Mouse (Mus musculus) 416B (cell line): ENCODE measurements at regions not wholly inside any gene's neighbourhood (a gene's known extent, or its start where the extent isn't known, plus 50 kb on each side); places are given as distances from the start of the nearest gene placed in this dataset.

Experiments
- DNase-seq: peaks from one replicate; pipeline ENCODE4 v3.0.0; 2011; ENCODE audit warnings: low read depth

DNA sequence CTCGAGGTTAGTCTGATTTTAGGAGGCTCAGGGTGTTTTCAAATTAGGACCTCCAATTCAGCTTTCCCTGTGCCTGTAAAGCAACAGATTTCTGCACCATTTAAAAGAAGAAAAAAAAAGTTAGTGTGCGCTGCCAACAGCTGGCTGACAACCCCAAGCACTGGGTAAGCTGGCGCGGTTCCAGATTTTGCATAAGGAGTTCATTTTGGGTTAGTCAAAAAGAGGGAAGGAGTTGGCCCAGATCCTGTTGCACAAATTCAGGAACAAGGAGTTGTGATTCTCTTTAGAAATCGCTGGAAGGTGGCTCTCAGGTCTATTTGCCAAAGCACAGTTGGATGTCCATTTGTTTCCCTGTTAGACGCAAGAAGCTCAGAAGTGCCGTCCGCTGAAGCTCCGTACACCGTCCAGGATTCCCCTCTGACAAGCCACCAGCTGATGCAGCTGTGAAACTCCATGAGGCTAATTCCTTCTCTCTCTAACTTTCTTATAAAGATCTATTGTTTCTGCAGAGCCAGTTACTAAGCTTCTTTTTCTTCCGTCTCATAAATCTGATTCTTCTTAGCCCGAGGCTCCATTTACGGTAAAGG, 184.6 kb downstream of the Cand1 start:
- DNase-seq: peak; percentile 17

- DNase-seq: no peak
Observed at GRCm38 (mm10) chr10:119054191-119055175, 184.5 kb upstream of the Dyrk2 start.

- DNase-seq: no peak
Observed at GRCm38 (mm10) chr10:119052441-119053041, 182.5 kb upstream of the Dyrk2 start.

GRCm38 (mm10) chr10:119051598-119051997, 181.6 kb upstream of the Dyrk2 start:
- DNase-seq: no peak

- peak; percentile 83 for DNase-seq
Observed at GRCm38 (mm10) chr10:119050017-119050685, 180.1 kb upstream of the Dyrk2 start.

DNA sequence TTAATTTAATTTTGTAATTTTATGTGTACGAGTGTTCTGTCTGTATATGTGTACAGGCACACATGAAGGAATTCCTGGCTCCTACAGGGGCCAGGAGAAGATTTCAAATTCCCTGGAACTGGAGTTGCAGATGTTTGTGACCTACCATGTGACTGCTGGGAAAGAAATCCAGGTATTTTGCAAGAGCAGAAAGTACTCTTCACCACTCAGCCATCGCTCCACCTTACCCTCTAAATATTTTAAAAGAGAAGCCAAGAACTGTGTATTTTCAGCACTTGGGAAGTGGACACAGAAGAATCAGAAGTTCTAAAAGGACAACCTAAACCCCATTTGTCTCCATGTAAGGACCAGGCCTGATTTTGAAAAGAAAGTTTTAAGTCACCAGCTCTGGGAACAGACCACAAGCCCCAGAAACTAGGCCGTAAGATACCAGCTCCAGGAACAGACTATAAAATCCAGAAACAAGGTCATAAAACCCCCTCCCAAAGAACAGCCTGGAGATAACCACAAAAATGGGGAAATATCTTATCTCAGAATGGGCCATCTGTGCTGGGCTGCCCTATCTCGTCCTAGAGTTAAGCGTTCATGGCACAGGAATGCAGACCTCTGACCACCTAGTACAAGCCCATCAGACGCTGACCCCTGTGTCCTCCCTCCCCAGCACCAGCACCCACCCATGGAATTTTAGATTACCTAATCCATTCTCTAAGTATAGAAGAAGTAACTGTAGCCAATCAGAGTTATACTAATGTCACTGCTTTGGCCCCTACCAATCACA, 178.8 kb upstream of the Dyrk2 start:
- DNase-seq: peak; percentile 54

- DNase-seq: no peak
Observed at GRCm38 (mm10) chr10:119045059-119045458, 175.1 kb upstream of the Dyrk2 start.

DNA sequence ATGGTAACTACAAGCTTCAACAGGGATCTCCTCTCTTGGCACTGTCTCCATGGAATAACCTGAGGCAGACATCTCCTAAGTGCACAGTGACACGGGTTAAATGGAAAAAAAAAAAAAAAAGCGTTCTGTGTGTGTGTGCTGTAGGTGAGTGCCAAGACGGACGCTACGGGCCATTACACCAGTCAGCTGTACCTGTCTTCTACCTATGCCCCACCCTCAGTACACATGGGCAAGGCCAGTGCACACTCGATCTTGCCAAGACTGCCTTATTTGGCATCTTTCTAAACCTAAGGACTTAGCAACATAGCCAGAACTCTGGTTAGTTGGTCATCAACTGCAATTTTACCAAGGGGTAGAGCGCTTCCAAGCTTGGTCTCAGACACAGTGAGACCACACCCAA, 173.1 kb upstream of the Dyrk2 start:
- DNase-seq: no peak

DNA sequence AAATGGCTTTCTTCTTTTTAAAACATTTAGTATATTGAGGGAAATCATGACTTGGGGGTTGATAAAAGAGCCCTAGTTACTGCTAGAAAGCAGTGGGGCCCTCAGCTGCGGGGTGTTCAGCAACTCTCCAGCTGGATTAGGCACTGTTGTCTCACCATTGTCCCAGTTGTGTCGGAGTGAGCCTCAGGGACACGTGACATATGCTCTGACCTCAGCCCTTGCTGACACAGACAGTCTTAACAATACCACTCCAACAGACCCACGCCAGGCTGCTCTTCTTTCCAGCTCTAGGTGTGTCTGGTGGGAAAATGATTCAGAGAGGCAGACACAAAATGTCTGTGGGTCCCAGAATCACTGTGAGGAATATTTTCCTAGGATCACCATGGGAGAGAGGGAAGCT, 170.2 kb upstream of the Dyrk2 start:
- DNase-seq: no peak

- no peak for DNase-seq
Observed at GRCm38 (mm10) chr10:119039732-119040131, 169.7 kb upstream of the Dyrk2 start.

DNA sequence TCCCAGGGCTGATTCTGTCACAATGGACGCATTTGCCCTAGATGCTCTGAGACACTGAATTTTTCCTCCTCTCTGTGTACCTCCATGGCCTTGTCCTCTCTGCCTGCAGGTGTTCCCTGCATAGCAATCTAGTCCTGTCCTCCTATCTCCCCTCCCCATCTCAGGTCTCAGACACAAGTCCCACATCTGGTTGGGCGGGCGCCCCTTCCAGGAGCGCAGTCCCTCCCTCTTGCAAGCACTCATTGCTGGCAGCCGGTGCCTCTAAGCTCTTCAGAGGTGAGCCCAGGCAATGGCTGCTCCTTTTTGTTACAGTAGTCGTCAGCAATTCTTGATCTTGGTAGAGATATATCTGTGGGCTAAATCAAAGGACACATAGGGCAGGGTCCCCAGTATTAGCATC, 169.0 kb upstream of the Dyrk2 start:
- DNase-seq: no peak

- DNase-seq: peak; percentile 67
Observed at GRCm38 (mm10) chr10:119037781-119038180, 167.8 kb upstream of the Dyrk2 start.

GRCm38 (mm10) chr10:119035863-119036262, 165.9 kb upstream of the Dyrk2 start:
- no peak for DNase-seq

GRCm38 (mm10) chr10:119034396-119034795, 164.4 kb upstream of the Dyrk2 start:
- peak; percentile 22 for DNase-seq

DNA sequence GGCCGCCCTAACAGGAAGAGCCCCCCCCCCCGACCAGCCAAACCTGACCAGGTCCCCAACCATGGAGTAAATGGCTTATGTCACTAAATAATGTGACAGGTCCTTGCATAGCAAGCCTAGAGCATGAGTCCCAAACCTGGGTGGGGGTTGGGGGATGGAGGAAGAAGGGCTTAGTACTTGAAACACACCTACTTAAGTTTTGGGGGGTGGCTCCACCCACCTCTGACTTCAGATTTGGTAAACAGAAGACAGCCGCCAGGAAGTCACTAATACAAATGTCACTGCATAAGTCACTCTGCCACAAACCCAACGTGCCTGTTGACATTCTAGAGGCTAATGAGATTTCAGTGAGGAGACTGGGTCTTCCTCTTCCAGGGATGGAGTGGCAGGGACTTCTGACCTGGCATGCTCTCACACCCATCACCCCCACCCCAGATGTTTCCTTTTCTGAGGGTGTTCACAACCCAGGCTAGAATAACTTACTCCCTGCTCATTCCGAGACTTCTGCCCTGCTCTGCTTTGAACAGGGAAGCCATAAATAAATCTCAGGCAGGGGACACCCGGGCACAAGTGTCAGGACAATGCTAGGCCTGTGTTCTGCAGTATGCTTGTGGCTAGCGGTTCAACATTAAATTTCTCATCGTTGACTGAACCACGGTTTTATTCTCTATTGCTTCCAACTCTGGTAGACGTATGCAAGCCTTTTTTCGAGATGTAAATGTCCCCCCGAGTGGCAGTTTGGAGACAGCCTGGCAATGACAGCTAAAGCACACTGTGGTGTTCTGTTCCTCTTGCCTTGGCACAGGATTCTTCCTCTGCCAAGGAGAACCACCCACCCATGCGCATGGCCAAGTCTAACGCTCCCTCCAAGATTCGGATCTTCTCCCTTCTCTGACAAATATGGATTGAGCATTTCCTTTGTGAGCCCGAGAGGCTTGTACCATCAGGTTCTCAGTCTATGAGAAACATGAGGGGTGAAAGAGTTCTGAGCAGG, 161.6 kb upstream of the Dyrk2 start:
- no peak for DNase-seq

DNA sequence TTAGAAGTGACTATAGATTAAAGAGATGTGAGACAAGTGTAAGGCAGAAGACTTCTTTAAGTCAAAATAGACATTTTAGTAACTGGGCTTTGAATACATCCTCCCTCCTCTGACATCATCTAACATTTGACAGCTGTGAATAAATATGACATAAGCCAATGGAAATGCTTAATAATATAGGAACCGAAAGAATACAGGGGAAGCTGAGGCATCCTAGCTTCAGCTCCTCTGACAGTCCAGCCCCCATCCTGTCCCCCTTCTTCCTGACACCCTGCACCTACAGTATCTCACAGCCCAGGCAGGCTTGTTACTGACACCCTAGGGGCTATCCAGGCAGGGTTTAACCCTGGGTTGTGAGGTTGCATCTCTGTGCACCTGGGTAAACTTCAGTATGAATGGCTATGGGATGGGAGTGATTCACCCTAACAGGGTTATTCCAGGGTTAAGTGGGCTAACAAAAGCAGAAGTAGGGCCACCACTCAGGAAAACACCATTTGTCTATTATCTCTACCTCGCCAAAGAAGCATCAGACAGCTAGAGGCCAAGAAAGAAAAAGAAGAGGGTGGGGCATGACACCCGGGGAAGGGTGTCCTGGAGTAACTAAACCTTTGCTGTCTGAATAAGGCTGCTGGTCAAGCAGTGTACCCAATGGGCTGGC, 158.6 kb upstream of the Dyrk2 start:
- no peak for DNase-seq

- no peak for DNase-seq
Observed at GRCm38 (mm10) chr10:119027241-119027901, 157.4 kb upstream of the Dyrk2 start.

DNA sequence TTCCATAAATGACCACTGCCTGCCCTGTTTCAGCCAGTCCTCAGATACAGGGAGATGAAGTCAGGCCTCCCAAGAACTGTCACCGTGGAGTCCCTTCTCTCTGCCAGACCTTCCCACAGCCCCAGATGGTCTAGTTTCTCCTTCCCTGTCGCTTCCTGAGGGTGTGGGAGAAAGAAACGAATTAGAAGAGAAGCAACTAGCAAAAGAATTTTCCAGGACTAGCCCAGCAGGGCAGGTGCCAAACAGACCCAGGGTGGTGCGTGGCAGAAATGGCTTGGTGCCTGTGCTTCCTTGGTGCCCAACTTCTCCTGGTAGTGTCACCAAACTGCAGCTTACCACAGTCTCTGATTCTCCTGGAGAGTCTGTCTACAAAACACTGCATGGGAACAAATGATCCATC, 156.3 kb upstream of the Dyrk2 start:
- DNase-seq: no peak

- no peak for DNase-seq
Observed at GRCm38 (mm10) chr10:119024425-119024824, 154.4 kb upstream of the Dyrk2 start.
